Mouse (Mus musculus) layer of hippocampus, postnatal 10 days (tissue): ENCODE measurements around the gene Mmel1. TPM values are rescaled to one million over a fixed set of nuclear protein-coding genes. Genes with fewer than 3 reads are reported as not detected.

Experiments
- DNase-seq, 2 experiments: peaks; one replicate each; pipeline ENCODE4 v3.0.0; 2021; ENCODE audit warnings: low spot score in 2 of 2
- long read RNA-seq: library from polyadenylated mRNA; stranded (forward); transcript quantifications from one replicate; pipeline ENCODE4 v2.0.0, GENCODE M21; 2023
- total RNA-seq, 2 experiments: library from RNA; stranded (reverse); gene quantifications; 2 replicates each; pipeline ENCODE4 v1.2.3; 2021

Gene Mmel1
- total RNA-seq, result under 1 TPM; 0.22 to 0.23 TPM
- long read RNA-seq, result 0 reads

GRCm38 (mm10) chr4:154869440-154869839, at the start of gene Mmel1:
Mmel1 (plus strand) TSS chr4:154869585.
- no peak for DNase-seq

- peak; percentile 70 to 76 for DNase-seq
Measured at GRCm38 (mm10) chr4:154825662-154826061, 43.7 kb upstream of the Mmel1 start.

- DNase-seq, result no peak
Measured at GRCm38 (mm10) chr4:154826224-154826623, 43.2 kb upstream of the Mmel1 start.

GRCm38 (mm10) chr4:154827181-154827580, 42.2 kb upstream of the Mmel1 start:
- peak; percentile 25 to 43 for DNase-seq

GRCm38 (mm10) chr4:154827861-154828610, 41.3 kb upstream of the Mmel1 start:
- DNase-seq, result no peak

- no peak for DNase-seq
Measured at GRCm38 (mm10) chr4:154831915-154832573, 37.3 kb upstream of the Mmel1 start.

GRCm38 (mm10) chr4:154836183-154836915, 33.0 kb upstream of the Mmel1 start:
- DNase-seq, result no peak

GRCm38 (mm10) chr4:154837170-154837569, 32.2 kb upstream of the Mmel1 start, which contains the start of gene Ttc34:
Ttc34 (plus strand) TSS chr4:154837459.
- DNase-seq, result peak; percentile 67 to 72

GRCm38 (mm10) chr4:154838741-154839140, 30.6 kb upstream of the Mmel1 start:
- DNase-seq, result no peak

- DNase-seq, result no peak
Measured at GRCm38 (mm10) chr4:154839406-154839805, 30.0 kb upstream of the Mmel1 start.

GRCm38 (mm10) chr4:154852696-154853095, 16.7 kb upstream of the Mmel1 start:
- DNase-seq, result no peak

GRCm38 (mm10) chr4:154853881-154854280, 15.5 kb upstream of the Mmel1 start:
- no peak for DNase-seq

GRCm38 (mm10) chr4:154854676-154855345, 14.6 kb upstream of the Mmel1 start:
- no peak for DNase-seq

GRCm38 (mm10) chr4:154855721-154856479, 13.5 kb upstream of the Mmel1 start:
- peak; percentile 88 to 92 for DNase-seq

GRCm38 (mm10) chr4:154856480-154856837, 12.9 kb upstream of the Mmel1 start:
- no peak for DNase-seq

GRCm38 (mm10) chr4:154856882-154857281, 12.5 kb upstream of the Mmel1 start:
- DNase-seq, result no peak

GRCm38 (mm10) chr4:154857366-154858240, 11.8 kb upstream of the Mmel1 start:
- no peak for DNase-seq

GRCm38 (mm10) chr4:154858601-154859000, 10.8 kb upstream of the Mmel1 start:
- no peak for DNase-seq

- DNase-seq, result no peak
Measured at GRCm38 (mm10) chr4:154861967-154862366, 7.4 kb upstream of the Mmel1 start.
